Mouse (Mus musculus) testis, adult 2 months (tissue): Measurements from ENCODE around the gene Xrcc4. TPM values are rescaled to one million over a fixed set of nuclear protein-coding genes. Genes with fewer than 3 reads are reported as not detected.
"Not testable (repeated sequence)": the region's sequence is repeated elsewhere in the genome, so short reads cannot be mapped to it uniquely, and the experiment has no call there.

Experiments
- H3K27ac ChIP-seq: fragments of 200-500 bp; 2 replicates; pipeline ENCODE4 v1.5.1; 2012; ENCODE audit warnings: low read depth, low read length; ENCODE audit not compliant: control insufficient read depth, insufficient read depth
- H3K27me3 ChIP-seq: fragments of 200-500 bp; 2 replicates; pipeline ENCODE4 v1.6.1; 2012; ENCODE audit warnings: mild to moderate bottlenecking, low read length, moderate library complexity; ENCODE audit not compliant: control insufficient read depth, insufficient read depth
- H3K36me3 ChIP-seq: fragments of 200-500 bp; 2 replicates; pipeline ENCODE4 v1.6.1; 2012; ENCODE audit warnings: mild to moderate bottlenecking, low read length; ENCODE audit not compliant: control insufficient read depth, insufficient read depth
- H3K4me1 ChIP-seq: fragments of 200-500 bp; 2 replicates; pipeline ENCODE4 v1.6.1; 2012; ENCODE audit warnings: low read length; ENCODE audit not compliant: control insufficient read depth, insufficient read depth
- H3K4me3 ChIP-seq: fragments of 200-500 bp; 2 replicates; pipeline ENCODE4 v1.5.1; 2012; ENCODE audit warnings: low read depth, mild to moderate bottlenecking, low read length, moderate library complexity, mixed read lengths; ENCODE audit not compliant: control insufficient read depth
- CTCF ChIP-seq: fragments of 200-500 bp; IDR thresholded peaks from 2 replicates; pipeline ENCODE4 v1.5.1; 2012; ENCODE audit warnings: low read depth, mild to moderate bottlenecking, inconsistent platforms, low read length, moderate library complexity; ENCODE audit not compliant: control insufficient read depth, insufficient read depth, insufficient replicate concordance
- POLR2A ChIP-seq: fragments of 200-500 bp; IDR thresholded peaks from 2 replicates; pipeline ENCODE4 v1.6.1; 2012; ENCODE audit warnings: low read depth, mild to moderate bottlenecking, inconsistent platforms, low read length, moderate library complexity; ENCODE audit not compliant: control insufficient read depth
- polyA plus RNA-seq: library from polyadenylated mRNA; depleted of rRNA; stranded (reverse); fragments of >200 nt; gene quantifications from 2 replicates; pipeline ENCODE4 v1.2.3, GENCODE M21; 2012

Gene Xrcc4
- polyA plus RNA-seq, 1 experiment = 21.0 TPM

GRCm38 (mm10) chr13:89779208-89779911 is 310.0 kb downstream of the Xrcc4 start:
- no peaks in the 10 kb centered on the region for H3K27me3 ChIP-seq
- H3K4me1 ChIP-seq = no peaks in the 10 kb centered on the region
- H3K36me3 ChIP-seq = no peaks in the 10 kb centered on the region
- no peak overlapping the region for H3K4me3 ChIP-seq
- TF ChIP-seq POLR2A (no peak), CTCF (no peak)
- no peak overlapping the region for H3K27ac ChIP-seq

- H3K27me3 ChIP-seq = no peaks in the 10 kb centered on the region
- TF ChIP-seq POLR2A (no peak), CTCF (no peak)
- H3K4me3 ChIP-seq = no peak overlapping the region
- H3K4me1 ChIP-seq = no peaks in the 10 kb centered on the region
- H3K27ac ChIP-seq = no peak overlapping the region
- H3K36me3 ChIP-seq = no peaks in the 10 kb centered on the region
These were observed 311.6 kb downstream of the Xrcc4 start for GRCm38 (mm10) chr13:89777764-89778163.

DNA sequence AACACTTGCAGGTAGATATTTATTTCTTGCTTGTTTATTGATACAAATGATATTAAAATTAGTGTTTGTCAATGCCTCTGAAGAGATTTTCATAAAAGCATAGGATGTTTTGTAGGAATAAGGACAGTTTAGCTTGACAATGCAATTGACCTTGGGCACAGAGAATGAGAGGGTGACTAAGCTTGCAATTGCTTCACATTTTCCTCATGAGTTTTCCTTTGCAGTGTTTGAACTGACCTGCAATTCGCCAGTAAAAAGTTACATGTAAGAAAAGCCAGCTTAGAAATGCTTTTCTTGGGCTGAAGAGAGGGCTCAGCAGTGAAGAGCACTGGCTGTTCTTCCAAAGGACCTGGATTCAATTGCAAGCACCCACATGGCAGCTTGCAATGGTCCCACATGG is 312.3 kb downstream of the Xrcc4 start:
- H3K27ac ChIP-seq = no peak overlapping the region
- H3K4me1 ChIP-seq = no peaks in the 10 kb centered on the region
- no peak overlapping the region for H3K4me3 ChIP-seq
- no peaks in the 10 kb centered on the region for H3K27me3 ChIP-seq
- TF ChIP-seq CTCF (no peak), POLR2A (no peak)
- no peaks in the 10 kb centered on the region for H3K36me3 ChIP-seq

GRCm38 (mm10) chr13:89766551-89766950 is 322.9 kb downstream of the Xrcc4 start:
- Histone ChIP-seq H3K27me3 (no peaks in the 10 kb centered on the region), H3K27ac (no peak overlapping the region), H3K36me3 (no peaks in the 10 kb centered on the region), H3K4me3 (no peak overlapping the region), H3K4me1 (no peaks in the 10 kb centered on the region)
- TF ChIP-seq CTCF = no peak
- TF ChIP-seq POLR2A = no peak

GRCm38 (mm10) chr13:89765966-89766365 is 323.4 kb downstream of the Xrcc4 start:
- no peaks in the 10 kb centered on the region for H3K4me1 ChIP-seq
- H3K27me3 ChIP-seq = no peaks in the 10 kb centered on the region
- no peak overlapping the region for H3K27ac ChIP-seq
- TF ChIP-seq POLR2A (no peak), CTCF (no peak)
- H3K4me3 ChIP-seq = no peak overlapping the region
- no peaks in the 10 kb centered on the region for H3K36me3 ChIP-seq

- no peaks in the 10 kb centered on the region for H3K36me3 ChIP-seq
These were observed 327.1 kb downstream of the Xrcc4 start for GRCm38 (mm10) chr13:89762339-89762738.

GRCm38 (mm10) chr13:89756347-89756746 is 333.1 kb downstream of the Xrcc4 start:
- Histone ChIP-seq H3K27ac (no peak overlapping the region), H3K27me3 (no peaks in the 10 kb centered on the region), H3K4me3 (no peak overlapping the region), H3K4me1 (no peaks in the 10 kb centered on the region), H3K36me3 (no peaks in the 10 kb centered on the region)
- TF ChIP-seq CTCF = no peak
- no peak for TF ChIP-seq POLR2A

More at GRCm38 (mm10) chr13:89762339-89762738, 327.1 kb downstream of the Xrcc4 start:
- Histone ChIP-seq H3K27ac (no peak overlapping the region), H3K4me3 (no peak overlapping the region), H3K4me1 (no peaks in the 10 kb centered on the region), H3K27me3 (no peaks in the 10 kb centered on the region)
- TF ChIP-seq CTCF = no peak
- TF ChIP-seq POLR2A = no peak

DNA sequence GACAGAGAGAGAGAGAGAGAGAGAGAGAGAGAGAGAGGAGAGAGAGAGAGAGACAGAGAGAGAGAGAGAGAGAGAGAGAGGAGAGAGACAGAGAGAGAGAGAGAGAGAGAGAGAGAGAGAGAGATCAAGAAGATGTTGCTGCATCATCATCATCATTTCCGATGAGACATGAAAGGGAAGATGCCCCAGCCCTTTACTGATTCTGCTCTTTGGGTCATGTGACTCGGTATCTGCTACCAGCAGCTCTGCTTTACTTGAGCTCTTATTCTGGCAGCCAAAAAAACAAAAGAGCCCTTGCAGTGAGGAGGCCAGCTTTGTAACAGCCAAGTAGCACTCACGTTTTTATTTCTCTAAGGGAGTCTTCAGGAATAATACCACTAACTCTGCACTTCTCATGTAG is 338.8 kb downstream of the Xrcc4 start:
- H3K4me1 ChIP-seq, H3K27me3 ChIP-seq, H3K27ac ChIP-seq, H3K36me3 ChIP-seq, H3K4me3 ChIP-seq: not testable (repeated sequence)
